ENCODE assay signal across 21 mouse cellular contexts in genomic region chr12:68602682-68603081, GRCm38 (mm10).
"Had no signal": no experiment of that assay in that cellular context is flagged by ENCODE, and none has a peak within 500 bp of the region (broad histone marks: within the 10 kb centered on the region; RNA-seq: fewer than 3 reads in every experiment).

No protein-coding gene starts in this region.

- H3K27ac ChIP-seq: limb, embryonic 12.5 days; limb, embryonic 15.5 days; liver, embryonic 14.5 days; lung, embryonic 15.5 days; neural tube, embryonic 12.5 days; neural tube, embryonic 15.5 days; stomach, postnatal 0 days had no signal

- DNase-seq: kidney, adult 18-20 months; kidney, adult 9 months; kidney, postnatal 14 days; kidney, postnatal 4 days; left cerebral cortex, postnatal 4 days; liver, postnatal 0 days; lung, postnatal 10 days; lung, postnatal 36 days; thymus, adult 2 months; thymus, postnatal 25 days had no signal

- H3K9ac ChIP-seq: limb, embryonic 12.5 days; limb, embryonic 15.5 days; liver, embryonic 14.5 days; liver, postnatal 0 days; lung, embryonic 15.5 days; neural tube, embryonic 12.5 days; neural tube, embryonic 15.5 days had no signal

- H3K27me3 ChIP-seq: limb, embryonic 12.5 days; limb, embryonic 15.5 days; lung, embryonic 15.5 days; megakaryocyte, embryonic 14.5 days; neural tube, embryonic 12.5 days; neural tube, embryonic 15.5 days had no signal

- H3K9me3 ChIP-seq: limb, embryonic 12.5 days; limb, embryonic 15.5 days; lung, embryonic 15.5 days; neural tube, embryonic 12.5 days; neural tube, embryonic 15.5 days had no signal

- H3K36me3 ChIP-seq: limb, embryonic 12.5 days; limb, embryonic 15.5 days; lung, embryonic 15.5 days; neural tube, embryonic 12.5 days; neural tube, embryonic 15.5 days had no signal

- ATAC-seq: inflammation-experienced regulatory T-cells, adult 6 months; intestine, embryonic 16.5 days; liver, postnatal 0 days had no signal

- H3K4me1 ChIP-seq: limb, embryonic 12.5 days; limb, embryonic 15.5 days; megakaryocyte, embryonic 14.5 days had no signal

- H3K4me3 ChIP-seq: limb, embryonic 12.5 days; limb, embryonic 15.5 days; lung, embryonic 15.5 days; megakaryocyte, embryonic 14.5 days; neural tube, embryonic 12.5 days; neural tube, embryonic 15.5 days had no signal

- H3K4me2 ChIP-seq: limb, embryonic 12.5 days; limb, embryonic 15.5 days; liver, embryonic 11.5 days; lung, embryonic 15.5 days; neural tube, embryonic 12.5 days; neural tube, embryonic 15.5 days had no signal
